ENCODE assay signal across 15 mouse cellular contexts in the genomic region with DNA sequence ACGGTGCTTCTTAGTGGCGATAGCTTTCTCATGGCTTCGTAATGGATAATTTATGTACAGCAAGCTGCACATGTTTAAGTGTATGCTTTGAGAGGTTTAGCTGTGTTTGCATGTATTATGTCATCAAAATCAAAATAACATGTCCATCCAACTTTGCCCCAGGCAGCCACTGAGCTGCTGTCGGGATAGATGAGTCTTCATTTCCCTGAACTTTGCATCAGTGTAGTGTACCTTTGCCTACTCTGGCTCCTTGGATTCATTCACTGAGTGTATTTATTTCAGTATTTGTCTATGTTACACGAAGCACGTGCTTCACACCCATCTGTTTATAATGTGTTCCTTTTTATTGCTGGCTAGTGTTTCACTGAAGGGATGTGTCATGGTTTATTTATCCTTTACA.
"Had no signal": no experiment of that assay in that cellular context is flagged by ENCODE, and none has a peak within 500 bp of the region (broad histone marks: within the 10 kb centered on the region; RNA-seq: fewer than 3 reads in every experiment).

No protein-coding gene starts in this region.

- H3K4me3 ChIP-seq: lung, embryonic 15.5 days; midbrain, embryonic 13.5 days; midbrain, embryonic 15.5 days; neural tube, embryonic 12.5 days had no signal

- H3K36me3 ChIP-seq: lung, embryonic 15.5 days; midbrain, embryonic 15.5 days had no signal

- H3K4me2 ChIP-seq: lung, embryonic 15.5 days; midbrain, embryonic 11.5 days; midbrain, embryonic 13.5 days; midbrain, embryonic 15.5 days; neural tube, embryonic 12.5 days had no signal

- H3K27ac ChIP-seq: lung, embryonic 15.5 days; macrophage; midbrain, embryonic 13.5 days; midbrain, embryonic 15.5 days; neural tube, embryonic 12.5 days had no signal

- H3K4me1 ChIP-seq: lung, embryonic 15.5 days had no signal

- H3K27me3 ChIP-seq: lung, embryonic 15.5 days; megakaryocyte, embryonic 14.5 days; midbrain, embryonic 13.5 days; midbrain, embryonic 15.5 days; neural tube, embryonic 12.5 days had no signal

- H3K9ac ChIP-seq: lung, embryonic 15.5 days; midbrain, embryonic 13.5 days; midbrain, embryonic 15.5 days; neural tube, embryonic 12.5 days had no signal

- ATAC-seq: lung, postnatal 0 days; midbrain, embryonic 13.5 days; midbrain, embryonic 15.5 days had no signal

- DNase-seq: lung, adult 2 months; lung, postnatal 14 days; right cerebral cortex, postnatal 14 days; spleen, adult 18-20 months; thymus, adult 18-20 months; thymus, postnatal 14 days; thymus, postnatal 36 days had no signal

- H3K9me3 ChIP-seq: lung, embryonic 15.5 days; megakaryocyte, embryonic 14.5 days; midbrain, embryonic 13.5 days; midbrain, embryonic 15.5 days; neural tube, embryonic 12.5 days had no signal
